ENCODE assay signal across 11 mouse cellular contexts in genomic region chr9:77386751-77387150, GRCm38 (mm10). TPM values are rescaled to one million over a fixed set of nuclear protein-coding genes. Genes with fewer than 3 reads are reported as not detected.
DNase-seq lines count a peak whose midpoint lies in the region; ATAC-seq and TF ChIP-seq lines count a peak whose summit lies in the region.
"Had no signal": no experiment of that assay in that cellular context is flagged by ENCODE, and none has a peak within 500 bp of the region (broad histone marks: within the 10 kb centered on the region; RNA-seq: fewer than 3 reads in every experiment).

No protein-coding gene starts in this region.

- H3K27ac ChIP-seq in hindbrain, embryonic 14.5 days, result no peak overlapping the region
- no peak overlapping the region for H3K27ac ChIP-seq in hindbrain, embryonic 10.5 days
- no peak overlapping the region for H3K27ac ChIP-seq in midbrain, postnatal 0 days (ENCODE audit: low read depth, low read length)
- H3K27ac ChIP-seq in midbrain, embryonic 15.5 days, result no peak overlapping the region
- H3K27ac ChIP-seq: heart, embryonic 10.5 days; limb, embryonic 12.5 days had no signal

- no peaks in the 10 kb centered on the region for H3K27me3 ChIP-seq in hindbrain, embryonic 14.5 days (ENCODE audit: control insufficient read depth, insufficient read depth, low read length)
- no peaks in the 10 kb centered on the region for H3K27me3 ChIP-seq in hindbrain, embryonic 10.5 days (ENCODE audit: insufficient read depth, poor library complexity, severe bottlenecking)
- no peaks in the 10 kb centered on the region for H3K27me3 ChIP-seq in midbrain, postnatal 0 days (ENCODE audit: insufficient read depth, low read length)
- H3K27me3 ChIP-seq in midbrain, embryonic 15.5 days (replicated peaks), result no peaks in the 10 kb centered on the region
- H3K27me3 ChIP-seq: limb, embryonic 12.5 days had no signal

- H3K9ac ChIP-seq in hindbrain, embryonic 14.5 days, result no peak overlapping the region
- H3K9ac ChIP-seq in midbrain, postnatal 0 days (replicated peaks; ENCODE audit: low read length, poor library complexity, severe bottlenecking), result no peak overlapping the region
- no peak overlapping the region for H3K9ac ChIP-seq in midbrain, embryonic 15.5 days
- H3K9ac ChIP-seq: limb, embryonic 12.5 days had no signal

- no peaks in the 10 kb centered on the region for H3K36me3 ChIP-seq in hindbrain, embryonic 14.5 days (replicated peaks; ENCODE audit: control insufficient read depth, insufficient read depth)
- H3K36me3 ChIP-seq in hindbrain, embryonic 10.5 days, result no peaks in the 10 kb centered on the region
- no peaks in the 10 kb centered on the region for H3K36me3 ChIP-seq in midbrain, postnatal 0 days (ENCODE audit: insufficient read depth, low read length)
- H3K36me3 ChIP-seq in midbrain, embryonic 15.5 days (replicated peaks), result no peaks in the 10 kb centered on the region
- H3K36me3 ChIP-seq: heart, embryonic 10.5 days; limb, embryonic 12.5 days had no signal

- no peaks in the 10 kb centered on the region for H3K9me3 ChIP-seq in hindbrain, embryonic 14.5 days (ENCODE audit: control insufficient read depth, low read length)
- no peaks in the 10 kb centered on the region for H3K9me3 ChIP-seq in hindbrain, embryonic 10.5 days
- no peaks in the 10 kb centered on the region for H3K9me3 ChIP-seq in midbrain, postnatal 0 days (ENCODE audit: low read length)
- no peaks in the 10 kb centered on the region for H3K9me3 ChIP-seq in midbrain, embryonic 15.5 days
- H3K9me3 ChIP-seq: heart, embryonic 10.5 days; limb, embryonic 12.5 days had no signal

- DNase-seq in hindbrain, embryonic 14.5 days (ENCODE audit: low spot score), result peak; percentile 69
- DNase-seq in hindbrain, embryonic 10.5 days (ENCODE audit: low spot score), result no peak
- DNase-seq in midbrain, postnatal 0 days (ENCODE audit: low spot score), result peak; percentile 66
- peak; percentile 29 for DNase-seq in c-Kit-positive CD71-negative TER-119-negative erythroid progenitor cells, embryonic 14.5 days (ENCODE audit: low read depth)
- DNase-seq in frontal cortex, postnatal 25 days (ENCODE audit: low spot score in 2 of 2), result no peak
- no peak for DNase-seq in right cerebral cortex, postnatal 4 days
- DNase-seq: kidney, postnatal 14 days; thymus, postnatal 36 days had no signal

- TF ChIP-seq CTCF in midbrain, postnatal 0 days (IDR thresholded peaks at IDR 0.05), result peak; percentile 81

- H3K4me3 ChIP-seq in hindbrain, embryonic 14.5 days (replicated peaks; ENCODE audit: low read length), result no peak overlapping the region
- no peak overlapping the region for H3K4me3 ChIP-seq in hindbrain, embryonic 10.5 days
- no peak overlapping the region for H3K4me3 ChIP-seq in midbrain, postnatal 0 days (ENCODE audit: low read depth, low read length)
- H3K4me3 ChIP-seq in midbrain, embryonic 15.5 days, result no peak overlapping the region
- H3K4me3 ChIP-seq: heart, embryonic 10.5 days; limb, embryonic 12.5 days had no signal

- H3K4me1 ChIP-seq in hindbrain, embryonic 14.5 days (replicated peaks; ENCODE audit: control insufficient read depth, insufficient read depth, low read length), result no peaks in the 10 kb centered on the region
- H3K4me1 ChIP-seq in hindbrain, embryonic 10.5 days (replicated peaks), result no peaks in the 10 kb centered on the region
- no peaks in the 10 kb centered on the region for H3K4me1 ChIP-seq in midbrain, postnatal 0 days (ENCODE audit: insufficient read depth, low read length)
- no peaks in the 10 kb centered on the region for H3K4me1 ChIP-seq in midbrain, embryonic 15.5 days

- WGBS in hindbrain, embryonic 14.5 days, result 75% methylated on average over 1 of the region's 1 CpGs
- 34% methylated on average over 1 of the region's 1 CpGs for WGBS in hindbrain, embryonic 10.5 days
- 47% methylated on average over 1 of the region's 1 CpGs for WGBS in midbrain, postnatal 0 days
- 67% methylated on average over 1 of the region's 1 CpGs for WGBS in midbrain, embryonic 15.5 days

- ATAC-seq in hindbrain, embryonic 14.5 days (ENCODE audit: low FRiP score), result no peak
- ATAC-seq in midbrain, postnatal 0 days (ENCODE audit: low FRiP score), result no peak
- no peak for ATAC-seq in midbrain, embryonic 15.5 days (replicated peaks)

- no peak overlapping the region for H3K4me2 ChIP-seq in hindbrain, embryonic 14.5 days (replicated peaks)
- no peak overlapping the region for H3K4me2 ChIP-seq in midbrain, postnatal 0 days (ENCODE audit: low read depth, low read length, poor library complexity, severe bottlenecking)
- H3K4me2 ChIP-seq in midbrain, embryonic 15.5 days, result no peak overlapping the region
- H3K4me2 ChIP-seq: limb, embryonic 12.5 days had no signal

RNA-seq across cellular contexts. Expression of gene Mlip, which starts 34.0 kb away (rescaled TPM):
- polyA plus RNA-seq in hindbrain, embryonic 14.5 days (2014; fragmentation: Nextera tagmentation; extraction: Ambion mirVana), result 1.4 and 1.7 TPM in 2 replicates
- polyA plus RNA-seq in hindbrain, embryonic 10.5 days (2016; fragmentation: Nextera tagmentation; extraction: Ambion mirVana), result 0.09 and 0.37 TPM in 2 replicates
- total RNA-seq in midbrain, postnatal 0 days (2014; rRNA removed), result 0.60 and 3.6 TPM in 2 replicates
- polyA plus RNA-seq in midbrain, postnatal 0 days (2015; fragmentation: Nextera tagmentation; extraction: Ambion mirVana), result 1.8 and 1.9 TPM in 2 replicates
- polyA plus RNA-seq in midbrain, embryonic 15.5 days (2015; fragmentation: Nextera tagmentation; extraction: Ambion mirVana), result 0.56 and 1.4 TPM in 2 replicates

Comparison
In these comparisons a context has a peak if more than half of its experiments do, and no peak if none do; other contexts are left out.
1. DNase-seq: peak in hindbrain, embryonic 14.5 days (single experiment), midbrain, postnatal 0 days (single experiment) and c-Kit-positive CD71-negative TER-119-negative erythroid progenitor cells, embryonic 14.5 days (single experiment); none in hindbrain, embryonic 10.5 days (single experiment), frontal cortex, postnatal 25 days (0 of 2) and right cerebral cortex, postnatal 4 days (single experiment).